Mouse (Mus musculus) megakaryocyte, embryonic 14.5 days (primary cell): ENCODE data around the gene Ss18l2.

Source experiments
- FLI1 ChIP-seq: IDR thresholded peaks from 2 replicates; pipeline ENCODE4 v1.6.1; 2012; ENCODE audit warnings: low read length, inconsistent platforms, mixed read lengths
- GATA1 ChIP-seq: IDR thresholded peaks from 3 replicates; pipeline ENCODE4 v1.6.1; 2012; ENCODE audit warnings: mixed read lengths, low read length, inconsistent platforms, borderline replicate concordance

DNA sequence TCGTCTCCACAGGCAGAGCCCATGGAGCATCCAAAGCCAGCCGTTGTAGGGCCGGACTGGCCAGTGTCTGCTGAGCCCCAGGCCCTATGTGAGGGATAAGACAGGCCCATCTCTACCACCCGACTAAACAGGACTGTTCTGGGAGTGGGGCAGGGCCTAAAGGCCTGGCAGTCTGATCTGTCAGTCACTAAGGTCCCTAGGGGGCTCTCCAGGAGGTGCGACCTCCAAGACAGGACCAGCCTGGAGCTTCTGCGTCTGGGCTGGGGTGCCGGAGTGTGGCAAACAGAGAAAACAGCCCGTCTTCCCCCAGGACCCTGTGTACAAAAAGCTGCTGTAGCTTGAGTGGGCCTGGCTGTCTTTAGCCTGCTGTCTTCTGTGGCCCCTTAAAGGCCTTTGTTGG lies 51.7 kb downstream of the Ss18l2 start:
- TF ChIP-seq GATA1 (no peak), FLI1 (no peak)
